Mouse (Mus musculus) limb, embryonic 15.5 days (tissue): ENCODE results near the gene Grid2ip. TPM values are rescaled to one million over a fixed set of nuclear protein-coding genes. Genes with fewer than 3 reads are reported as not detected.

ENCODE experiments used
- ATAC-seq: fragments of 200-750 bp; cut with Nextera tagmentation; 2 replicates; pipeline ENCODE4 v1.8.0; 2017; ENCODE audit warnings: low read depth, moderate TSS enrichment; ENCODE audit not compliant: insufficient number of reproducible peaks, low FRiP score, low TSS enrichment
- H3K27ac ChIP-seq: fragments of 300-500 bp; sonication (generic); 2 replicates; pipeline ENCODE4 v1.5.1; 2015; ENCODE audit warnings: moderate library complexity, mild to moderate bottlenecking, inconsistent platforms
- H3K27me3 ChIP-seq: fragments of 300-500 bp; sonication (generic); 2 replicates; pipeline ENCODE4 v1.6.1; 2015; ENCODE audit warnings: inconsistent platforms
- H3K36me3 ChIP-seq: fragments of 300-500 bp; sonication (generic); 2 replicates; pipeline ENCODE4 v1.6.1; 2015; ENCODE audit warnings: inconsistent platforms
- H3K4me1 ChIP-seq: fragments of 300-500 bp; sonication (generic); 2 replicates; pipeline ENCODE4 v1.6.1; 2015; ENCODE audit warnings: inconsistent platforms
- H3K4me2 ChIP-seq: fragments of 300-500 bp; sonication (generic); 2 replicates; pipeline ENCODE4 v1.6.1; 2015; ENCODE audit warnings: mild to moderate bottlenecking, inconsistent platforms
- H3K4me3 ChIP-seq: fragments of 300-500 bp; sonication (generic); 2 replicates; pipeline ENCODE4 v1.5.1; 2015; ENCODE audit warnings: mild to moderate bottlenecking, inconsistent platforms
- H3K9ac ChIP-seq: fragments of 300-500 bp; sonication (generic); 2 replicates; pipeline ENCODE4 v1.6.1; 2015; ENCODE audit warnings: inconsistent platforms
- H3K9me3 ChIP-seq: fragments of 300-500 bp; sonication (generic); 2 replicates; pipeline ENCODE4 v1.6.1; 2016; ENCODE audit warnings: inconsistent platforms
- WGBS: fragments of 180-500 bp; shearing (Covaris S2); methylation state at CpG from one replicate; pipeline ENCODE4 v1.1.7; 2015; 5-methylcytosine and 5-hydroxymethylcytosine counted together
- polyA plus RNA-seq: library from polyadenylated mRNA; unstranded; fragments of >200 nt; fragmentation: Nextera tagmentation; extraction: Ambion mirVana; gene quantifications from 2 replicates; pipeline ENCODE4 v1.2.1, GENCODE M21; 2015

Grid2ip gene
- polyA plus RNA-seq, 1 experiment from 2014 or later, result 1.1 TPM

DNA sequence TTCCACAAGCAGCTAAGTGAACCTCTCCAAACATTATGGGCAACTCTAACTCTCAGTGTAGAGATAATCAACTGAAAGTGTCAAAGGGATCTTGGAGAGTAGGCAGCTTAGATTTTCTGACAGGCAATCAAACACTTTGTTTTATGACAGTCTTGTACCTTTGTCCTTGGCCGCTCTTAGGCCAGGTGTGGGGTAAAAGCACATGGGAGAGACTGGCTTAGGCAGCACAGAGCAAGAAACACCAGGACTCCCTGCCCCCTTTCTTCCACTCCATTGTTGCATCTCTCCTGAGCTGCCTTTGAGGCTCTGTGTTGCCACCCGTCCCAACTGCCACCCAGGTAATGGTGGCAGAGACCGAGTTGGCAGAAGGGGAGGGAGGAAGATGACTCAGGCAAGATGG lies 84.2 kb downstream of the Grid2ip start:
- H3K27ac ChIP-seq, result no peak overlapping the region
- no peaks in the 10 kb centered on the region for H3K27me3 ChIP-seq
- no peak for ATAC-seq
- H3K9ac ChIP-seq, result no peak overlapping the region
- H3K4me2 ChIP-seq, result no peak overlapping the region
- no peaks in the 10 kb centered on the region for H3K4me1 ChIP-seq
- no peaks in the 10 kb centered on the region for H3K36me3 ChIP-seq
- no peaks in the 10 kb centered on the region for H3K9me3 ChIP-seq
- 68% methylated on average over 3 of the region's 3 CpGs for WGBS
- no peak overlapping the region for H3K4me3 ChIP-seq

DNA sequence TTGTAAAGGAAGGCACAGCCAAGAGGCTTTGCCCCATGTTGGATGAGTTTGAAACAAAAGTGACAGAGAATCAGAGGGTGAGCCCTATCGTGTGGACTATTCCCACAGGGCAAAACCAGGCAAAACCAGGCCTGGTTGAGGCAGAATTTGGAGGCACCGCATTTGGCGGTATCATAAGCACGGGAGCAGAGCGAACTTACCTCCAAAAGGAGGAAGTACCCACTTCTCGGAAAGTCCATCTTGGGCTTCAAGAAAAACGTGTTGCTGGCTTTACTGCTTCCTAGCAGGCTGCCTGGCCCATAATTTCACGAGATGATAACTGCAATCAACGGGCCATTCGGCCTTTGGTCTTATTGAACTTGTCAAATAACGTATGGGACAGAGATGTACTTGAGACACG lies 84.6 kb downstream of the Grid2ip start:
- H3K27ac ChIP-seq, result no peak overlapping the region
- no peaks in the 10 kb centered on the region for H3K27me3 ChIP-seq
- no peak overlapping the region for H3K9ac ChIP-seq
- no peak for ATAC-seq
- 78% methylated on average over 12 of the region's 12 CpGs for WGBS
- no peaks in the 10 kb centered on the region for H3K9me3 ChIP-seq
- no peak overlapping the region for H3K4me3 ChIP-seq
- H3K36me3 ChIP-seq, result no peaks in the 10 kb centered on the region
- H3K4me2 ChIP-seq, result no peak overlapping the region
- H3K4me1 ChIP-seq, result no peaks in the 10 kb centered on the region

Other genes starting within 250 kb of the Grid2ip start
- 40.4 and 41.8 TPM in 2 replicates for gene Rnf216, start 244.3 kb upstream of the Grid2ip start, polyA plus RNA-seq
- gene Olfr718-ps1, start 209.8 kb upstream of the Grid2ip start, polyA plus RNA-seq, result not detected in 2 replicates
- 13.4 and 14.8 TPM in 2 replicates for gene Rbak, start 176.6 kb upstream of the Grid2ip start, polyA plus RNA-seq
- gene Spdye4b, start 176.3 kb upstream of the Grid2ip start, polyA plus RNA-seq, result not detected in 2 replicates
- gene Spdye4a, start 130.4 kb upstream of the Grid2ip start, polyA plus RNA-seq, result not detected in 2 replicates
- gene Zfp12, start 122.2 kb upstream of the Grid2ip start, polyA plus RNA-seq, result 14.8 and 17.0 TPM in 2 replicates
- 3.1 and 3.6 TPM in 2 replicates for gene Zfp316, start 87.3 kb upstream of the Grid2ip start, polyA plus RNA-seq
- gene Zfp853, start 63.7 kb upstream of the Grid2ip start, polyA plus RNA-seq, result 0.10 and 0.18 TPM in 2 replicates
- 28.5 and 33.2 TPM in 2 replicates for gene E130309D02Rik, start 42.0 kb upstream of the Grid2ip start, polyA plus RNA-seq
- gene Zdhhc4, start 28.1 kb upstream of the Grid2ip start, polyA plus RNA-seq, result 72.3 and 78.7 TPM in 2 replicates
- 492 and 501 TPM in 2 replicates for gene Kdelr2, start 46.5 kb downstream of the Grid2ip start, polyA plus RNA-seq
- gene Daglb, start 107.2 kb downstream of the Grid2ip start, polyA plus RNA-seq, result 9.9 and 10.8 TPM in 2 replicates
- gene Rac1, start 170.7 kb downstream of the Grid2ip start, polyA plus RNA-seq, result 467 and 506 TPM in 2 replicates